22 mouse cellular contexts compared by ENCODE assay signal in the genomic region with DNA sequence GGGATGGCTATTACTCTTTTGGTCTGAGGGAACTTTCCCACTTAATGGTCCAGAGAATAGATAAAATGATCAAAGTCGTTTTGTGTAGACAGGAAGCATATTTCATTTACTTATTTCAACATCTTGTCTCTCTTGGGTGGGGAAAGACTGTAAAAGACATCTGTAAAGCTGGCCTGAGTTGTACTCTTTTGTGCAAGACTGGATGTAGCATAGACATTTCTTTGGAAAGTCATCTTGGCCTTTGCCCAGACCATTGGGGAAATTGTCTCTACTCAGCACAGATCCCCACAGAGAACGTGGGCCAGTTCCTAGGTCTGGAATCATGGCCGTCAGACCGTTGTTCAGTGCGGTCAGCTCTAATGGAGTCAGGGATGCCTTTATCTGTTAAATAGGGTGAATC.
A peak's percentile ranks its signal among the peaks of the same experiment; 100 is the strongest.
DNase-seq lines count a peak whose midpoint lies in the region; ATAC-seq and TF ChIP-seq lines count a peak whose summit lies in the region.
"Had no signal": no experiment of that assay in that cellular context is flagged by ENCODE, and none has a peak within 500 bp of the region (broad histone marks: within the 10 kb centered on the region; RNA-seq: fewer than 3 reads in every experiment).

No protein-coding gene starts in this region.

- H3K27ac ChIP-seq in heart, embryonic 12.5 days (ENCODE audit: poor library complexity, severe bottlenecking), result no peak overlapping the region
- no peak overlapping the region for H3K27ac ChIP-seq in lung, postnatal 0 days (ENCODE audit: low read length)
- no peak overlapping the region for H3K27ac ChIP-seq in liver, postnatal 0 days (ENCODE audit: low read depth)
- H3K27ac ChIP-seq: embryonic facial prominence, embryonic 10.5 days; forebrain, embryonic 13.5 days; gastrocnemius, adult 2 months had no signal

- no peak overlapping the region for H3K4me2 ChIP-seq in heart, embryonic 12.5 days
- no peak overlapping the region for H3K4me2 ChIP-seq in lung, postnatal 0 days (replicated peaks; ENCODE audit: low read depth, low read length)
- H3K4me2 ChIP-seq in liver, postnatal 0 days (ENCODE audit: low read depth, low read length), result no peak overlapping the region
- H3K4me2 ChIP-seq: forebrain, embryonic 13.5 days; hindbrain, embryonic 15.5 days had no signal

- H3K4me1 ChIP-seq in heart, embryonic 12.5 days (replicated peaks), result peaks cover 13% of the 10 kb centered on the region
- H3K4me1 ChIP-seq in lung, postnatal 0 days (ENCODE audit: insufficient read depth, low read depth, low read length), result no peaks in the 10 kb centered on the region
- H3K4me1 ChIP-seq in liver, postnatal 0 days (ENCODE audit: insufficient read depth), result no peaks in the 10 kb centered on the region

- H3K9me3 ChIP-seq in heart, embryonic 12.5 days (replicated peaks), result 0 out of 2 replicates have a peak, but pooled peaks cover 4% of the 10 kb centered on the region
- H3K9me3 ChIP-seq in lung, postnatal 0 days (ENCODE audit: low read length), result no peaks in the 10 kb centered on the region
- no peaks in the 10 kb centered on the region for H3K9me3 ChIP-seq in liver, postnatal 0 days (ENCODE audit: low read length)
- H3K9me3 ChIP-seq: embryonic facial prominence, embryonic 10.5 days; forebrain, embryonic 13.5 days; hindbrain, embryonic 15.5 days had no signal

- intact Hi-C loops in heart, postnatal 10 days (cut with DNase I), result no loop called here

- no peaks in the 10 kb centered on the region for H3K36me3 ChIP-seq in heart, embryonic 12.5 days
- no peaks in the 10 kb centered on the region for H3K36me3 ChIP-seq in lung, postnatal 0 days (ENCODE audit: insufficient read depth, low read length)
- H3K36me3 ChIP-seq in liver, postnatal 0 days (replicated peaks; ENCODE audit: insufficient read depth, low read length), result no peaks in the 10 kb centered on the region
- H3K36me3 ChIP-seq: embryonic facial prominence, embryonic 10.5 days; G1E; hindbrain, embryonic 15.5 days had no signal

- no peaks in the 10 kb centered on the region for H3K27me3 ChIP-seq in heart, embryonic 12.5 days (replicated peaks)
- no peaks in the 10 kb centered on the region for H3K27me3 ChIP-seq in lung, postnatal 0 days (replicated peaks; ENCODE audit: insufficient read depth, low read length)
- H3K27me3 ChIP-seq in liver, postnatal 0 days (ENCODE audit: insufficient read depth, low read length), result no peaks in the 10 kb centered on the region
- H3K27me3 ChIP-seq: forebrain, embryonic 13.5 days; hindbrain, embryonic 15.5 days had no signal

- no peak for TF ChIP-seq CTCF in lung, postnatal 0 days (IDR thresholded peaks at IDR 0.05)
- TF ChIP-seq CTCF in liver, postnatal 0 days (IDR thresholded peaks at IDR 0.05; ENCODE audit: low read depth), result no peak

- TF ChIP-seq EP300 in lung, postnatal 0 days (IDR thresholded peaks at IDR 0.05), result 0 out of 2 replicates have a peak, but pooled peaks have one; percentile 41
- no peak for TF ChIP-seq EP300 in liver, postnatal 0 days (IDR thresholded peaks at IDR 0.05; ENCODE audit: low read depth)

- no peak overlapping the region for H3K9ac ChIP-seq in heart, embryonic 12.5 days
- H3K9ac ChIP-seq in lung, postnatal 0 days (replicated peaks; ENCODE audit: low read depth), result no peak overlapping the region
- H3K9ac ChIP-seq in liver, postnatal 0 days (replicated peaks), result no peak overlapping the region
- H3K9ac ChIP-seq: forebrain, embryonic 13.5 days; forebrain, postnatal 0 days; hindbrain, embryonic 15.5 days had no signal

- DNase-seq in gastrocnemius, adult 18-20 months (ENCODE audit: low spot score), result peak; percentile 24
- no peak for DNase-seq in gastrocnemius, postnatal 25 days
- DNase-seq in heart, postnatal 10 days, result peak; percentile 11 to 14
- peak; percentile 85 for DNase-seq in lung, postnatal 0 days (ENCODE audit: low spot score)
- DNase-seq in lung, postnatal 14 days, result no peak
- DNase-seq in lung, postnatal 10 days, result peak; percentile 66
- DNase-seq in liver, postnatal 0 days, result no peak
- DNase-seq: adrenal gland, adult 8-10 months; adrenal gland, postnatal 36 days; B cell, adult 2 months; cerebellum, adult 2 months; cerebellum, postnatal 10 days; forebrain, postnatal 0 days; gastrocnemius, adult 2 months; gastrocnemius, postnatal 36 days; heart, adult 11 months had no signal

- no peak overlapping the region for H3K4me3 ChIP-seq in heart, embryonic 12.5 days
- H3K4me3 ChIP-seq in lung, postnatal 0 days (ENCODE audit: low read depth, low read length), result no peak overlapping the region
- H3K4me3 ChIP-seq in liver, postnatal 0 days (ENCODE audit: low read depth, low read length), result no peak overlapping the region
- H3K4me3 ChIP-seq: embryonic facial prominence, embryonic 10.5 days; forebrain, embryonic 13.5 days; gastrocnemius, adult 2 months; hindbrain, embryonic 15.5 days had no signal

- WGBS in heart, embryonic 12.5 days, result 88% methylated on average over 5 of the region's 5 CpGs
- 70% methylated on average over 5 of the region's 5 CpGs for WGBS in lung, postnatal 0 days
- WGBS in liver, postnatal 0 days (ENCODE audit: insufficient replicate concordance), result 75% methylated on average over 5 of the region's 5 CpGs

- no peak for ATAC-seq in heart, embryonic 12.5 days (ENCODE audit: insufficient number of reproducible peaks, low FRiP score)
- peak; percentile 69 for ATAC-seq in lung, postnatal 0 days
- no peak for ATAC-seq in liver, postnatal 0 days
- ATAC-seq: CD4-positive, CD25-positive, alpha-beta regulatory T cell, adult 4 months; forebrain, embryonic 13.5 days; forebrain, postnatal 0 days had no signal

Comparison
In these comparisons a context has a peak if more than half of its experiments do, and no peak if none do; other contexts are left out.
1. DNase-seq: peak in gastrocnemius, adult 18-20 months (single experiment), heart, postnatal 10 days (2 of 2), lung, postnatal 0 days (single experiment) and lung, postnatal 10 days (single experiment); none in gastrocnemius, postnatal 25 days (single experiment), lung, postnatal 14 days (single experiment) and liver, postnatal 0 days (single experiment).